Mouse (Mus musculus) forebrain, embryonic 11.5 days (tissue): ENCODE results near the gene Hexb. TPM values are rescaled to one million over a fixed set of nuclear protein-coding genes. Genes with fewer than 3 reads are reported as not detected.
A peak's percentile ranks its signal among the peaks of the same experiment; 100 is the strongest.

ENCODE experiments used
- ATAC-seq: fragments of 200-750 bp; cut with Nextera tagmentation; replicated peaks from 2 replicates; pipeline ENCODE4 v1.8.0; 2017; ENCODE audit warnings: moderate TSS enrichment; ENCODE audit not compliant: low FRiP score
- DNase-seq: peaks from one replicate; pipeline ENCODE4 v3.0.0-alpha.2; 2017; ENCODE audit warnings: low spot score
- H3K27ac ChIP-seq: fragments of 300-500 bp; sonication (generic); 2 replicates; pipeline ENCODE4 v1.5.1; 2014; ENCODE audit warnings: low read depth, low read length
- H3K27me3 ChIP-seq: fragments of 300-500 bp; sonication (generic); 2 replicates; pipeline ENCODE4 v1.6.1; 2014; ENCODE audit warnings: mild to moderate bottlenecking, low read length, mixed read lengths; ENCODE audit not compliant: control insufficient read depth, insufficient read depth
- H3K36me3 ChIP-seq: fragments of 300-500 bp; sonication (generic); 2 replicates; pipeline ENCODE4 v1.6.1; 2014; ENCODE audit warnings: mild to moderate bottlenecking, low read length, moderate library complexity, mixed read lengths; ENCODE audit not compliant: control insufficient read depth, insufficient read depth
- H3K4me1 ChIP-seq: fragments of 300-500 bp; sonication (generic); replicated peaks from 2 replicates; pipeline ENCODE4 v1.6.1; 2014; ENCODE audit warnings: low read length, mixed read lengths; ENCODE audit not compliant: control insufficient read depth, insufficient read depth
- H3K4me2 ChIP-seq: fragments of 300-500 bp; sonication (generic); 2 replicates; pipeline ENCODE4 v1.6.1; 2014; ENCODE audit warnings: low read depth, mild to moderate bottlenecking, low read length, moderate library complexity, mixed read lengths; ENCODE audit not compliant: severe bottlenecking
- H3K4me3 ChIP-seq: fragments of 300-500 bp; sonication (generic); 2 replicates; pipeline ENCODE4 v1.5.1; 2014; ENCODE audit warnings: low read depth, low read length
- H3K9ac ChIP-seq: fragments of 300-500 bp; sonication (generic); 2 replicates; pipeline ENCODE4 v1.6.1; 2014; ENCODE audit warnings: low read length
- H3K9me3 ChIP-seq: fragments of 300-500 bp; sonication (generic); 2 replicates; pipeline ENCODE4 v1.6.1; 2016; ENCODE audit warnings: low read length, mixed read lengths; ENCODE audit not compliant: control insufficient read depth
- WGBS: fragments of 180-500 bp; shearing (Covaris S2); extraction: QIAGEN DNeasy Blood & Tissue Kit; methylation state at CpG from one replicate; pipeline ENCODE4 v1.1.7; 2014; 5-methylcytosine and 5-hydroxymethylcytosine counted together
- polyA plus RNA-seq: library from polyadenylated mRNA; unstranded; fragments of >200 nt; fragmentation: Nextera tagmentation; extraction: Ambion mirVana; gene quantifications from 2 replicates; pipeline ENCODE4 v1.2.1, GENCODE M21; 2014

Gene Hexb
- polyA plus RNA-seq, 1 experiment from 2014 or later, result 20.3 TPM

- Histone ChIP-seq H3K4me2 (peak within 1 kb of the TSS; percentile 80), H3K27ac (peak within 1 kb of the TSS; percentile 95), H3K4me1 (peaks cover 21% of the 10 kb centered on the region), H3K36me3 (peaks cover 9% of the 10 kb centered on the region), H3K9ac (peak within 1 kb of the TSS; percentile 98), H3K27me3 (no peaks in the 10 kb centered on the region), H3K4me3 (peak within 1 kb of the TSS; percentile 98), H3K9me3 (no peaks in the 10 kb centered on the region)
- DNase-seq, result peak; percentile 97
- ATAC-seq, result peak; percentile 91
- WGBS, result under 1% methylated on average over 74 of the region's 89 CpGs
Observed at GRCm38 (mm10) chr13:97240965-97241786, 43.0 kb upstream of the Hexb start, which contains the start of gene Enc1. Gene Enc1, plus strand, starts transcription at chr13:97241105.

- peak overlapping the region; percentile 98 for H3K4me3 ChIP-seq
- H3K9me3 ChIP-seq, result no peaks in the 10 kb centered on the region
- H3K4me2 ChIP-seq, result peak overlapping the region; percentile 80
- H3K9ac ChIP-seq, result peak overlapping the region; percentile 98
- ATAC-seq (peak; percentile 68), DNase-seq (peak; percentile 91)
- H3K4me1 ChIP-seq, result peaks cover 19% of the 10 kb centered on the region
- H3K27ac ChIP-seq, result peak overlapping the region; percentile 95
- under 1% methylated on average over 34 of the region's 36 CpGs for WGBS
- H3K36me3 ChIP-seq, result peaks cover 3% of the 10 kb centered on the region; the same call in 1 of the 2 replicates
- no peaks in the 10 kb centered on the region for H3K27me3 ChIP-seq
Observed at GRCm38 (mm10) chr13:97240279-97240964, 42.3 kb upstream of the Hexb start.

GRCm38 (mm10) chr13:97239343-97240180 lies 41.4 kb upstream of the Hexb start:
- DNase-seq (no peak), ATAC-seq (no peak)
- WGBS, result 6% methylated on average over 23 of the region's 23 CpGs
- H3K4me2 ChIP-seq, result peak overlapping the region; percentile 34; the same call in 1 of the 2 replicates
- H3K27ac ChIP-seq, result peak overlapping the region; percentile 95; the same call in 1 of the 2 replicates
- no peak overlapping the region for H3K4me3 ChIP-seq
- no peaks in the 10 kb centered on the region for H3K27me3 ChIP-seq
- H3K4me1 ChIP-seq, result peaks cover 13% of the 10 kb centered on the region; the same call in 1 of the 2 replicates
- no peaks in the 10 kb centered on the region for H3K36me3 ChIP-seq
- peak overlapping the region; percentile 33; the same call in 1 of the 2 replicates for H3K9ac ChIP-seq
- no peaks in the 10 kb centered on the region for H3K9me3 ChIP-seq

- H3K4me3 ChIP-seq, result no peak overlapping the region
- no peak for DNase-seq
- no peak overlapping the region for H3K4me2 ChIP-seq
- peaks cover 13% of the 10 kb centered on the region; the same call in 1 of the 2 replicates for H3K4me1 ChIP-seq
- H3K36me3 ChIP-seq, result no peaks in the 10 kb centered on the region
- ATAC-seq, result no peak
- WGBS, result 54% methylated on average over 16 of the region's 16 CpGs
- H3K9me3 ChIP-seq, result no peaks in the 10 kb centered on the region
- no peaks in the 10 kb centered on the region for H3K27me3 ChIP-seq
- H3K27ac ChIP-seq, result no peak overlapping the region; the same call in none of the 2 replicates
- H3K9ac ChIP-seq, result no peak overlapping the region
Observed at GRCm38 (mm10) chr13:97238181-97238981, 40.2 kb upstream of the Hexb start.

GRCm38 (mm10) chr13:97237700-97238099 lies 39.5 kb upstream of the Hexb start:
- H3K4me2 ChIP-seq, result no peak overlapping the region
- peaks cover 13% of the 10 kb centered on the region; the same call in 1 of the 2 replicates for H3K4me1 ChIP-seq
- H3K36me3 ChIP-seq, result no peaks in the 10 kb centered on the region
- peak; percentile 40 for ATAC-seq
- 13% methylated on average over 3 of the region's 3 CpGs for whole genome bisulfite sequencing
- no peaks in the 10 kb centered on the region for H3K9me3 ChIP-seq
- no peak overlapping the region for H3K9ac ChIP-seq
- H3K4me3 ChIP-seq, result no peak overlapping the region
- H3K27me3 ChIP-seq, result no peaks in the 10 kb centered on the region
- DNase-seq, result peak; percentile 84
- peak overlapping the region; percentile 39; the same call in 1 of the 2 replicates for H3K27ac ChIP-seq

GRCm38 (mm10) chr13:97235911-97236310 lies 37.8 kb upstream of the Hexb start:
- WGBS, result 65% methylated on average over 6 of the region's 6 CpGs
- Histone ChIP-seq H3K27me3 (no peaks in the 10 kb centered on the region), H3K27ac (no peak overlapping the region), H3K9ac (no peak overlapping the region), H3K4me3 (no peak overlapping the region), H3K9me3 (no peaks in the 10 kb centered on the region), H3K36me3 (no peaks in the 10 kb centered on the region), H3K4me2 (no peak overlapping the region), H3K4me1 (peaks cover 13% of the 10 kb centered on the region; the same call in 1 of the 2 replicates)
- ATAC-seq (no peak), DNase-seq (no peak)

GRCm38 (mm10) chr13:97234785-97235417 lies 36.7 kb upstream of the Hexb start:
- peak; percentile 63; the same call in 1 of the 2 replicates for ATAC-seq
- H3K9ac ChIP-seq, result peak overlapping the region; percentile 61

More at GRCm38 (mm10) chr13:97234785-97235417, 36.7 kb upstream of the Hexb start:
- Histone ChIP-seq H3K27me3 (no peaks in the 10 kb centered on the region), H3K9me3 (no peaks in the 10 kb centered on the region), H3K27ac (no peak overlapping the region), H3K36me3 (no peaks in the 10 kb centered on the region), H3K4me3 (peak overlapping the region; percentile 27), H3K4me1 (peaks cover 13% of the 10 kb centered on the region; the same call in 1 of the 2 replicates), H3K4me2 (peak overlapping the region; percentile 58)
- peak; percentile 94 for DNase-seq
- WGBS, result 17% methylated on average over 17 of the region's 17 CpGs
